Mouse (Mus musculus) G1E (cell line): ENCODE data around the gene Lnx1.

Experiments
- CTCF ChIP-seq: IDR thresholded peaks from 2 replicates; pipeline ENCODE4 v1.5.1; 2012; ENCODE audit warnings: low read depth, low read length, inconsistent platforms, mixed read lengths
- GATA1 ChIP-seq: IDR thresholded peaks from 2 replicates; pipeline ENCODE4 v1.6.1; 2012; ENCODE audit warnings: borderline replicate concordance, low read length, inconsistent platforms, mixed read lengths
- TAL1 ChIP-seq: conservative IDR thresholded peaks from 2 replicates; pipeline ENCODE4 v1.6.1; 2012; ENCODE audit warnings: low read depth, low read length, inconsistent platforms, mixed read lengths

GRCm38 (mm10) chr5:74642291-74642690 lies 60.4 kb downstream of the Lnx1 start:
- no peak for TF ChIP-seq TAL1
- no peak for TF ChIP-seq CTCF
- no peak for TF ChIP-seq GATA1
